Comparison of ENCODE assay signal across 29 mouse cellular contexts in the genomic region with DNA sequence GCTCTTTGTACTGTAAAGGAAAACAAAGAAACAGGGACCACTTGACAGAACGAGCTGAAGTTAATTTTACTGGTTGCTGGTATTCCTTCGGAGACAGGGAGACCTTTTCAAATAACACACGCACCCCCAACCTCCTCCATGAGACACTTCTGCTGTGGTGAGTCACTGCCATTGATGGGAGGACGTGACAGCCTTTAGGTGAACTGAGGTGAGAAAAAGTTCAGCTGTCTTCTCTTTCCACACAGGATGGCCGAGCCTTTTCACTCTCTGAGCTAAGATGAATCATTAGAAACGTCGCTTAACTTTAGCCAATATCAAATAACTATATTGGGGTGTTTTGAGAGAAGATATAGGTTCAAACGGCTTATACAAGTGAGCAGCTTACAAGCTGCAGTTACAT.
"Had no signal": no experiment of that assay in that cellular context is flagged by ENCODE, and none has a peak within 500 bp of the region (broad histone marks: within the 10 kb centered on the region; RNA-seq: fewer than 3 reads in every experiment).

No protein-coding gene starts in this region.

- H3K27me3 ChIP-seq: heart, embryonic 12.5 days; heart, embryonic 13.5 days; heart, embryonic 15.5 days; hindbrain, embryonic 12.5 days; hindbrain, embryonic 13.5 days; hindbrain, embryonic 15.5 days; intestine, embryonic 15.5 days; kidney, embryonic 15.5 days had no signal

- H3K9me3 ChIP-seq: heart, embryonic 12.5 days; heart, embryonic 13.5 days; heart, embryonic 15.5 days; hindbrain, embryonic 10.5 days; hindbrain, embryonic 12.5 days; hindbrain, embryonic 13.5 days; hindbrain, embryonic 15.5 days; intestine, embryonic 15.5 days; kidney, embryonic 15.5 days had no signal

- H3K4me3 ChIP-seq: heart, embryonic 12.5 days; heart, embryonic 13.5 days; heart, embryonic 15.5 days; hindbrain, embryonic 10.5 days; hindbrain, embryonic 12.5 days; hindbrain, embryonic 13.5 days; hindbrain, embryonic 15.5 days; intestine, embryonic 15.5 days; kidney, embryonic 15.5 days; layer of hippocampus, adult 2 months; left cerebral cortex, adult 2 months had no signal

- H3K4me1 ChIP-seq: heart, embryonic 12.5 days; heart, embryonic 15.5 days; hindbrain, embryonic 10.5 days; hindbrain, embryonic 12.5 days; hindbrain, embryonic 13.5 days; hindbrain, embryonic 15.5 days; intestine, embryonic 15.5 days; kidney, embryonic 15.5 days had no signal

- H3K27ac ChIP-seq: heart, embryonic 13.5 days; heart, embryonic 15.5 days; hindbrain, embryonic 10.5 days; hindbrain, embryonic 12.5 days; hindbrain, embryonic 13.5 days; hindbrain, embryonic 14.5 days; hindbrain, embryonic 15.5 days; hindbrain, postnatal 0 days; intestine, embryonic 15.5 days; kidney, embryonic 15.5 days; kidney, postnatal 0 days; layer of hippocampus, adult 2 months; left cerebral cortex, adult 2 months had no signal

- DNase-seq: heart, postnatal 10 days; heart, postnatal 14 days; heart, postnatal 4 days; kidney, adult 11 months; kidney, adult 18-20 months; kidney, adult 2 months; kidney, adult 8-10 months; kidney, adult 9 months; kidney, postnatal 10 days; kidney, postnatal 14 days; kidney, postnatal 25 days; kidney, postnatal 36 days; kidney, postnatal 4 days; layer of hippocampus, adult 9-11 months; layer of hippocampus, postnatal 36 days had no signal

- H3K36me3 ChIP-seq: heart, embryonic 15.5 days; hindbrain, embryonic 10.5 days; hindbrain, embryonic 12.5 days; hindbrain, embryonic 13.5 days; hindbrain, embryonic 15.5 days; intestine, embryonic 15.5 days; kidney, embryonic 15.5 days had no signal
